Mouse (Mus musculus) CH12.LX (cell line): ENCODE measurements around the gene Rars2.

ENCODE experiments used
- CTCF ChIP-seq, 2 experiments: IDR thresholded peaks in 1 of 2; conservative IDR thresholded peaks in 1 of 2; 2 replicates each; pipeline ENCODE4 v1.5.1; 2011 to 2012; ENCODE audit warnings: low read depth in 2 of 2, low read length in 2 of 2, improper control_type of control experiment in 1 of 2, inconsistent platforms in 1 of 2, mild to moderate bottlenecking in 1 of 2, moderate library complexity in 1 of 2
- EP300 ChIP-seq: IDR thresholded peaks from 2 replicates; pipeline ENCODE4 v1.6.1; 2011; ENCODE audit warnings: low read length, improper control_type of control experiment
- MYC ChIP-seq: IDR thresholded peaks from 2 replicates; pipeline ENCODE4 v1.6.1; 2011; ENCODE audit warnings: low read depth, mild to moderate bottlenecking, improper control_type of control experiment, low read length
- PAX5 ChIP-seq: IDR thresholded peaks from 2 replicates; pipeline ENCODE4 v1.6.1; 2012; ENCODE audit warnings: low read length, inconsistent platforms, mixed read lengths
- RCOR1 ChIP-seq: conservative IDR thresholded peaks from 2 replicates; pipeline ENCODE4 v1.6.1; 2012; ENCODE audit warnings: low read depth, mild to moderate bottlenecking, inconsistent platforms, low read length, improper control_type of control experiment
- ZC3H11A ChIP-seq: IDR thresholded peaks from 2 replicates; pipeline ENCODE4 v1.6.1; 2012; ENCODE audit warnings: low read depth, mild to moderate bottlenecking, inconsistent platforms, low read length, improper control_type of control experiment
- ZMIZ1 ChIP-seq: IDR thresholded peaks from 2 replicates; pipeline ENCODE4 v1.6.1; 2012; ENCODE audit warnings: low read depth, mild to moderate bottlenecking, inconsistent platforms, low read length, improper control_type of control experiment

GRCm38 (mm10) chr4:34688021-34688420, 73.3 kb downstream of the Rars2 start:
- TF ChIP-seq CTCF (conservative IDR thresholded peaks at IDR 0.05 in 1 of 2, IDR thresholded peaks at IDR 0.05 in 1 of 2; ENCODE audit: low read depth in 2 of 2, low read length in 2 of 2) = no peak
- no peak for TF ChIP-seq PAX5
- no peak for TF ChIP-seq ZMIZ1
- TF ChIP-seq RCOR1 = no peak
- TF ChIP-seq MYC = no peak
- no peak for TF ChIP-seq ZC3H11A
- TF ChIP-seq EP300 = no peak
